Mouse (Mus musculus) intestine, embryonic 14.5 days (tissue): ENCODE measurements around the gene Cpa1. TPM values are rescaled to one million over a fixed set of nuclear protein-coding genes. Genes with fewer than 3 reads are reported as not detected.

ENCODE experiments used
- ATAC-seq: fragments of 200-750 bp; cut with Nextera tagmentation; replicated peaks from 2 replicates; pipeline ENCODE4 v1.8.0; 2017; ENCODE audit warnings: low read depth, moderate number of reproducible peaks, moderate TSS enrichment, moderate library complexity; ENCODE audit not compliant: low FRiP score, low TSS enrichment
- DNase-seq: peaks from one replicate; pipeline ENCODE4 v3.0.0-alpha.2; 2018; ENCODE audit warnings: low spot score
- H3K27ac ChIP-seq: fragments of 300-500 bp; sonication (generic); 2 replicates; pipeline ENCODE4 v1.5.1; 2014; ENCODE audit warnings: low read depth, mild to moderate bottlenecking, control low read depth
- H3K27me3 ChIP-seq: fragments of 300-500 bp; sonication (generic); replicated peaks from 2 replicates; pipeline ENCODE4 v1.6.1; 2014; ENCODE audit warnings: low read length, control low read depth; ENCODE audit not compliant: control insufficient read depth, insufficient read depth
- H3K36me3 ChIP-seq: fragments of 300-500 bp; sonication (generic); 2 replicates; pipeline ENCODE4 v1.6.1; 2014; ENCODE audit warnings: low read length, control low read depth; ENCODE audit not compliant: control insufficient read depth, insufficient read depth
- H3K4me1 ChIP-seq: fragments of 300-500 bp; sonication (generic); replicated peaks from 2 replicates; pipeline ENCODE4 v1.6.1; 2014; ENCODE audit warnings: low read length, control low read depth, mixed read lengths; ENCODE audit not compliant: control insufficient read depth, insufficient read depth
- H3K4me2 ChIP-seq: fragments of 300-500 bp; sonication (generic); 2 replicates; pipeline ENCODE4 v1.6.1; 2014; ENCODE audit warnings: low read length
- H3K4me3 ChIP-seq: fragments of 300-500 bp; sonication (generic); 2 replicates; pipeline ENCODE4 v1.5.1; 2014; ENCODE audit warnings: low read depth, low read length, control low read depth, mixed read lengths
- H3K9ac ChIP-seq: fragments of 300-500 bp; sonication (generic); 2 replicates; pipeline ENCODE4 v1.6.1; 2014; ENCODE audit warnings: mild to moderate bottlenecking, low read length
- H3K9me3 ChIP-seq: fragments of 300-500 bp; sonication (generic); 2 replicates; pipeline ENCODE4 v1.6.1; 2016; ENCODE audit warnings: low read length, control low read depth; ENCODE audit not compliant: control insufficient read depth
- WGBS: fragments of 180-500 bp; shearing (Covaris S2); extraction: QIAGEN DNeasy Blood & Tissue Kit; methylation state at CpG from one replicate; pipeline ENCODE4 v1.1.7; 2014; 5-methylcytosine and 5-hydroxymethylcytosine counted together
- polyA plus RNA-seq: library from polyadenylated mRNA; unstranded; fragments of >200 nt; fragmentation: Nextera tagmentation; extraction: Ambion mirVana; gene quantifications from 2 replicates; pipeline ENCODE4 v1.2.1, GENCODE M21; 2014

Cpa1 gene
- polyA plus RNA-seq, 1 experiment from 2014 or later: 167 TPM

GRCm38 (mm10) chr6:30628152-30628551, 10.9 kb upstream of the Cpa1 start:
- Histone ChIP-seq H3K4me1 (peaks cover 12% of the 10 kb centered on the region; the same call in 1 of the 2 replicates), H3K9ac (no peak overlapping the region), H3K36me3 (no peaks in the 10 kb centered on the region), H3K27ac (peak overlapping the region; percentile 55), H3K9me3 (no peaks in the 10 kb centered on the region), H3K4me3 (no peak overlapping the region), H3K27me3 (no peaks in the 10 kb centered on the region), H3K4me2 (no peak overlapping the region)
- DNase-seq (no peak), ATAC-seq (no peak)
- WGBS: 27% methylated on average over 6 of the region's 6 CpGs

DNA sequence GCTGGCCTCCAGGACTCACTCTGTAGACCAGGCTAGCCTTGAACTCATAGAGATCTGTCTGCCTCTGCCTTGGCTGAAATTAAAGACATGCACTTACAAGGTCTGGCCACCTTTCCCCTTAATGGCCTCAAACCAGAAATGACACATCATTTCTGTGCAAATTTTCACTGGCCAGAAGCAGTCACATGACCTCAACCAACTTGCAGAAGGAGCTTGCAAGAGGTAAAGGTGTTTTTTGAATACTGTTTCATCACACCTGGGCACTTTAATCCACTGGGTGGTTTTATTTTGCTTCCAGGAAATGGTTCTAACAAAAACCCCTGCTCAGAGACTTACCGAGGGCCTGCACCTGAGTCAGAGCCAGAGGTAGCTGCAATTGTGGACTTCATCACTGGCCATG, 9.0 kb upstream of the Cpa1 start:
- Histone ChIP-seq H3K4me2 (no peak overlapping the region), H3K9me3 (no peaks in the 10 kb centered on the region), H3K4me3 (no peak overlapping the region), H3K27me3 (no peaks in the 10 kb centered on the region), H3K9ac (no peak overlapping the region), H3K4me1 (peaks cover 12% of the 10 kb centered on the region), H3K36me3 (no peaks in the 10 kb centered on the region), H3K27ac (no peak overlapping the region)
- whole genome bisulfite sequencing: 91% methylated on average over 1 of the region's 1 CpGs
- no peak for ATAC-seq
- DNase-seq: no peak

DNA sequence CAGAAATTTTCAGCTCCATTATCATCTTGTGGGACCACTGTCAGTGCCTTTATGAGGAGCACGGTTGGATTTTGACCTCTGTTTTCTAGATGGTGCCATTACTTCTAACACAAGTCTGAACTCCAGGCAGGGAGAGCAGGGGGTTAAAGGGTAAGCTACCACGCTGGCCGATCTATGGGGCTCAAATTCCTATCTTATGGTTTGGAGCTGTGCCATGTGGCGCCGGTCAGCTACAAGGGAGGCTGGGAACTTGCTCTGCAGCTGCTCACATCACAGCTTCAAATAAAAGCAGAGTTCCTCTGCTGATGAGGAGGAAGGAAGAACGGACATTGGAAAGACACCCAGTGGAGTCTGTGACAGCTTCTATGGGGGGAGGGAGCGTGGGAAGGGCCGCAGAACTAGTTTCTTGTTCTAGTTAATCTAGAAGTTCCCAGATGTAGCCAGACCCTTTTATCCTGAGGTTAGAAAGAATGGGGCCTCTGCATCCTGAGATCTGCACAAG, 3.6 kb upstream of the Cpa1 start:
- H3K4me3 ChIP-seq: no peak overlapping the region
- WGBS: 35% methylated on average over 8 of the region's 8 CpGs
- no peak for DNase-seq
- H3K27me3 ChIP-seq: no peaks in the 10 kb centered on the region
- H3K4me2 ChIP-seq: no peak overlapping the region
- H3K27ac ChIP-seq: peak overlapping the region; percentile 65
- no peak overlapping the region for H3K9ac ChIP-seq
- no peak for ATAC-seq
- no peaks in the 10 kb centered on the region for H3K9me3 ChIP-seq
- H3K4me1 ChIP-seq: peaks cover 23% of the 10 kb centered on the region
- no peaks in the 10 kb centered on the region for H3K36me3 ChIP-seq

DNA sequence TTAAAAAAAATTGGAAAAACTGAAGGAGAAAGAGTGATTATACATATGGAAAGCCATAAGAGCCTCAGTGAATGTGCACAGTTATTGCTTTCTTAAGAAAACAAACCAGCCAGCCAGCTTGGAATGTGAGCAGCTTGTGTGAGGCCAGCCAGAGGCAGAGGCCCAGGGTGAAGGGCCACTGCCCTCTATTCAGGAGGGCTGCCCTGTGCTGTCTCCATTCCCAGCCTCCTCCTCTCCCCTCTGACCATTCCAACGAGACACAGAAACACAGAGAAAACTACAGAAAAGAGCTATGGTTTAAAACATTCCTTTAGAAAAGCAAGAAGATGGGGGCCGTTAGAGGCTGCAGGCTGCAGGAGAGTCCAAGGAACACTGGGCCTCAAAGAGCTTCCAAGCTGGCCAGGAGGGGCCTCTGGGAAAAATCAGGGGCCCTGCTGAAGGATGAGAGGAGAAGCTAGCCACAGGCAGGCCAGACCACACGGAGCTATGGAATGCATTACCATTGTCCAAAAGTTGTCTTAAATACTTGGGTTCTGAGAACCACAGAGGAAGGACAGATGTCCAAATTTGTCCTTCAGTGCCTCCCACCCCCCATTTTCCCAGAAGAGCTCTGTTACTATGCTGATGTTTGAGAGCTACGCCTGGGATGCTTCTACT, 2.7 kb upstream of the Cpa1 start:
- whole genome bisulfite sequencing: 32% methylated on average over 4 of the region's 4 CpGs
- H3K9me3 ChIP-seq: no peaks in the 10 kb centered on the region
- H3K4me3 ChIP-seq: no peak overlapping the region
- H3K4me1 ChIP-seq: peaks cover 23% of the 10 kb centered on the region
- H3K27me3 ChIP-seq: no peaks in the 10 kb centered on the region
- H3K36me3 ChIP-seq: no peaks in the 10 kb centered on the region
- DNase-seq (no peak), ATAC-seq (no peak)
- H3K27ac ChIP-seq: peak overlapping the region; percentile 65
- H3K9ac ChIP-seq: no peak overlapping the region
- H3K4me2 ChIP-seq: no peak overlapping the region

- Histone ChIP-seq H3K9me3 (no peaks in the 10 kb centered on the region), H3K4me1 (peaks cover 6% of the 10 kb centered on the region), H3K27ac (no peak overlapping the region), H3K4me3 (no peak overlapping the region), H3K36me3 (no peaks in the 10 kb centered on the region), H3K9ac (no peak overlapping the region), H3K4me2 (no peak overlapping the region), H3K27me3 (no peaks in the 10 kb centered on the region)
- 54% methylated on average over 12 of the region's 12 CpGs for WGBS
- ATAC-seq: 0 out of 2 replicates have a peak, but pooled peaks have one; percentile 36
- no peak for DNase-seq
Measured at GRCm38 (mm10) chr6:30643694-30644460, 4.9 kb downstream of the Cpa1 start.

GRCm38 (mm10) chr6:30644462-30644861, 5.4 kb downstream of the Cpa1 start:
- no peak overlapping the region for H3K4me3 ChIP-seq
- no peak overlapping the region for H3K9ac ChIP-seq
- no peaks in the 10 kb centered on the region for H3K9me3 ChIP-seq
- 81% methylated on average over 3 of the region's 3 CpGs for WGBS
- H3K4me2 ChIP-seq: no peak overlapping the region
- no peaks in the 10 kb centered on the region for H3K27me3 ChIP-seq
- H3K27ac ChIP-seq: no peak overlapping the region
- no peaks in the 10 kb centered on the region for H3K36me3 ChIP-seq
- H3K4me1 ChIP-seq: peaks cover 6% of the 10 kb centered on the region
- DNase-seq (no peak), ATAC-seq (no peak)

DNA sequence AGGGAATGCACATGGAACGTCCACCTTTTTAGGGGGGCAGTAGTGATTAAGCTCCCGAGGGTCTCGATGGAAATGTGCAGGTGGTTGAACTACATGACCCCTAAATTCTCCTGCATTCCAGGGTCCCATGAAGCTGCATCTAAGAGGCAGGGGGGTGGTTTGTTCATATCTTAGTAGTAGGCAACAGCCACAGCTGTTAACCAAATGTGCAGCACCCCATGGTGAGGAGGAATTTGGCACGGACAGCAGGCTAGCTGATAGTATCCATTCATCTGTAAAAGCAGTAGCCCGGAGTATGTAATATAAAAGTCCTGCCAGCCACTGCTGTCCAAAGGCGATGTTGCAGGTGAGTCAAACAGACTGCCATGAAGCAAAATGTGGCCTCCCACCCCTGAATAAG, 6.4 kb downstream of the Cpa1 start:
- no peak for ATAC-seq
- 74% methylated on average over 6 of the region's 6 CpGs for WGBS
- H3K36me3 ChIP-seq: no peaks in the 10 kb centered on the region

DNA sequence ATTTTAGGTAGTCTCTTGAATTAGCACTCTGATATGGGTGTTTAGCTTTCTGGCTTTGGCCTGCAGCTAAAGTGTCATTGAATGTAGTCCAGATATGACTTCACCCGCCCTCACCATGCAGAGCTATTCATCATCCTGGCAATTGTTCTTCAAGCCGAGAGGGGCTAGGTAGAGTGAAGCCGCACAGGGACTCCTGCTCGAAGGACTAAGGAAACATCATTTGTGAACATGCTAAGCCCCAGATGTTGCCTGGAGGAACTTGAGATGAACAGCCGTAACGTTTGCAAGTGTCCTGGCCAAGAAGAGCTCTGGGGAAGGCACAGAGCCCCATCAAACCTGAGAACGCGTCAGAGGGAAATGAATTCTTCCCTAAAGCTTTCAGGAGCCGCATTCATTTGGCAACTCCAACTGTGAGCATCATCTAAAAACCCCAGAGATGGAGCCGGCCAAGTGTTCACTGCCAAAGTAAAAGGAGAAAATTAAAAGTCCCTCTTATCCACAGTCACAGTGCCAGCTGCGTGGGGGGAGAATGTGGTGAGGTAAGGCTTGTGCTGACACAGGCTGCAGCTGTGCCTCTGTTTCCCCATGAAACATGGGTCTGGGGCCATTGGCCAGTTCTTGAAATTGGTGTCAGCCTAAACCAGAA, 10.8 kb downstream of the Cpa1 start:
- H3K9ac ChIP-seq: no peak overlapping the region
- no peak overlapping the region for H3K4me2 ChIP-seq
- WGBS: 72% methylated on average over 11 of the region's 11 CpGs
- no peaks in the 10 kb centered on the region for H3K27me3 ChIP-seq
- no peaks in the 10 kb centered on the region for H3K36me3 ChIP-seq
- H3K27ac ChIP-seq: no peak overlapping the region
- peaks cover 26% of the 10 kb centered on the region for H3K4me1 ChIP-seq
- no peak overlapping the region for H3K4me3 ChIP-seq
- DNase-seq (no peak), ATAC-seq (no peak)
- H3K9me3 ChIP-seq: no peaks in the 10 kb centered on the region

More for the DNA sequence above, 6.4 kb downstream of the Cpa1 start:
- Histone ChIP-seq H3K27ac (no peak overlapping the region), H3K27me3 (no peaks in the 10 kb centered on the region), H3K4me2 (no peak overlapping the region), H3K9me3 (no peaks in the 10 kb centered on the region), H3K9ac (no peak overlapping the region), H3K4me3 (no peak overlapping the region), H3K4me1 (peaks cover 6% of the 10 kb centered on the region)
- DNase-seq: no peak
